In the genomic region with DNA sequence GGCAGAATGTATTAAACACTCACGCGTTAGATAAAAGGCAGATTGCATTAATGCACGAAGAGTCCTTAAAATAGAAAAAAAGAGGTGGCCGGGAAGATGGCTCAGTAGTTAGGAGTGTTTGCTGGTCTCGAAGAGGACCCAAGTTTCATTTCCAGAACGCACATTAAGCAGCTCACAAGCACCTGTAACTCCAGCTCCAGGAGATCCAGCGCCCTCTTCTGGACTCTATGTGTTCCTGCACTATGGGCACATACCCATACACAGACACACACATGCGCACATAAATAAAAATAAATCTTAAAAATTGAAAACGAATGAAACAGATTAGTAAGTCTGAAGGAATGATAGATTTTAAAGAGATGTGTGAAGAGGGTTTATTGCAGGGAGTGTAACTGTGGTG, we compare ENCODE assay signal across 26 mouse cellular contexts. TPM values are rescaled to one million over a fixed set of nuclear protein-coding genes. Genes with fewer than 3 reads are reported as not detected.
A peak's percentile ranks its signal among the peaks of the same experiment; 100 is the strongest.
DNase-seq lines count a peak whose midpoint lies in the region; ATAC-seq and TF ChIP-seq lines count a peak whose summit lies in the region.
"Had no signal": no experiment of that assay in that cellular context is flagged by ENCODE, and none has a peak within 500 bp of the region (broad histone marks: within the 10 kb centered on the region; RNA-seq: fewer than 3 reads in every experiment).

No protein-coding gene starts in this region.

- H3K9me3 ChIP-seq in forebrain, postnatal 0 days (ENCODE audit: low read length) = no peaks in the 10 kb centered on the region
- no peaks in the 10 kb centered on the region for H3K9me3 ChIP-seq in forebrain, embryonic 12.5 days
- no peaks in the 10 kb centered on the region for H3K9me3 ChIP-seq in liver, embryonic 14.5 days (ENCODE audit: control insufficient read depth, low read length)
- H3K9me3 ChIP-seq in liver, embryonic 11.5 days (ENCODE audit: control insufficient read depth, low read length) = no peaks in the 10 kb centered on the region
- no peaks in the 10 kb centered on the region for H3K9me3 ChIP-seq in E14TG2a.4 (ENCODE audit: low read length)
- no peaks in the 10 kb centered on the region for H3K9me3 ChIP-seq in stomach, postnatal 0 days (ENCODE audit: control insufficient read depth, low read length)
- H3K9me3 ChIP-seq: heart, embryonic 13.5 days; hindbrain, embryonic 15.5 days; neural tube, embryonic 12.5 days had no signal

- H3K4me2 ChIP-seq in forebrain, postnatal 0 days (ENCODE audit: low read depth) = no peak overlapping the region
- no peak overlapping the region for H3K4me2 ChIP-seq in forebrain, embryonic 12.5 days
- H3K4me2 ChIP-seq in liver, embryonic 14.5 days (ENCODE audit: low read depth) = no peak overlapping the region
- no peak overlapping the region for H3K4me2 ChIP-seq in liver, embryonic 11.5 days
- no peak overlapping the region for H3K4me2 ChIP-seq in stomach, postnatal 0 days (replicated peaks; ENCODE audit: low read depth)
- H3K4me2 ChIP-seq: hindbrain, embryonic 15.5 days; midbrain, embryonic 11.5 days; neural tube, embryonic 12.5 days had no signal

- no peak for ATAC-seq in forebrain, postnatal 0 days
- ATAC-seq in forebrain, embryonic 12.5 days (ENCODE audit: low FRiP score) = no peak
- ATAC-seq in liver, embryonic 14.5 days (ENCODE audit: insufficient read depth) = no peak
- no peak for ATAC-seq in liver, embryonic 11.5 days (replicated peaks; ENCODE audit: low FRiP score)
- no peak for ATAC-seq in stomach, postnatal 0 days (ENCODE audit: low FRiP score, low TSS enrichment)
- ATAC-seq: activated CD4-positive, CD25-positive, alpha-beta regulatory T cell, adult 4 months; forebrain, embryonic 14.5 days; midbrain, embryonic 16.5 days; Patski had no signal

- 0 out of 2 replicates have a peak, but pooled peaks cover 3% of the 10 kb centered on the region for H3K4me1 ChIP-seq in forebrain, postnatal 0 days (ENCODE audit: insufficient read depth)
- no peaks in the 10 kb centered on the region for H3K4me1 ChIP-seq in forebrain, embryonic 12.5 days
- no peaks in the 10 kb centered on the region for H3K4me1 ChIP-seq in liver, embryonic 14.5 days (replicated peaks; ENCODE audit: control insufficient read depth in 2 of 2, insufficient read depth in 2 of 2, low read length in 1 of 2)
- no peaks in the 10 kb centered on the region for H3K4me1 ChIP-seq in liver, embryonic 11.5 days (replicated peaks; ENCODE audit: control insufficient read depth, insufficient read depth, low read length)
- no peaks in the 10 kb centered on the region for H3K4me1 ChIP-seq in E14TG2a.4 (replicated peaks; ENCODE audit: low read depth, low read length)
- no peaks in the 10 kb centered on the region for H3K4me1 ChIP-seq in stomach, postnatal 0 days (replicated peaks; ENCODE audit: control insufficient read depth, insufficient read depth)
- H3K4me1 ChIP-seq: neural tube, embryonic 12.5 days had no signal

- WGBS in forebrain, postnatal 0 days = 94% methylated on average over 9 of the region's 9 CpGs
- WGBS in forebrain, embryonic 12.5 days = 96% methylated on average over 9 of the region's 9 CpGs
- 76% methylated on average over 9 of the region's 9 CpGs for WGBS in liver, embryonic 14.5 days (ENCODE audit: insufficient replicate concordance)
- 88% methylated on average over 9 of the region's 9 CpGs for WGBS in liver, embryonic 11.5 days
- WGBS in stomach, postnatal 0 days = 88% methylated on average over 9 of the region's 9 CpGs

- TF ChIP-seq CTCF in forebrain, postnatal 0 days (IDR thresholded peaks at IDR 0.05; ENCODE audit: low read depth) = peak; percentile 17; the same call in 1 of the 2 replicates
- 0 out of 2 replicates have a peak, but pooled peaks have one; percentile 11 for TF ChIP-seq CTCF in liver, embryonic 14.5 days (IDR thresholded peaks at IDR 0.05; ENCODE audit: low read depth)
- peak; percentile 51 for TF ChIP-seq CTCF in E14TG2a.4 (conservative IDR thresholded peaks at IDR 0.05; ENCODE audit: low read length)
- TF ChIP-seq CTCF in stomach, postnatal 0 days (IDR thresholded peaks at IDR 0.05; ENCODE audit: low read depth) = peak; percentile 29; the same call in 1 of the 2 replicates

- no peak overlapping the region for H3K9ac ChIP-seq in forebrain, postnatal 0 days
- no peak overlapping the region for H3K9ac ChIP-seq in forebrain, embryonic 12.5 days
- no peak overlapping the region for H3K9ac ChIP-seq in liver, embryonic 14.5 days (replicated peaks)
- no peak overlapping the region for H3K9ac ChIP-seq in liver, embryonic 11.5 days (ENCODE audit: low read depth, low read length)
- H3K9ac ChIP-seq in stomach, postnatal 0 days (ENCODE audit: low read length) = no peak overlapping the region
- H3K9ac ChIP-seq: heart, embryonic 13.5 days; hindbrain, embryonic 15.5 days; neural tube, embryonic 12.5 days had no signal

- H3K27me3 ChIP-seq in forebrain, postnatal 0 days (ENCODE audit: insufficient read depth, low read length) = no peaks in the 10 kb centered on the region
- no peaks in the 10 kb centered on the region for H3K27me3 ChIP-seq in forebrain, embryonic 12.5 days
- H3K27me3 ChIP-seq in liver, embryonic 14.5 days (ENCODE audit: control insufficient read depth, insufficient read depth, low read length) = no peaks in the 10 kb centered on the region
- no peaks in the 10 kb centered on the region for H3K27me3 ChIP-seq in liver, embryonic 11.5 days (replicated peaks; ENCODE audit: control insufficient read depth, insufficient read depth, low read length)
- peaks cover 3% of the 10 kb centered on the region; the same call in 1 of the 2 replicates for H3K27me3 ChIP-seq in E14TG2a.4 (ENCODE audit: insufficient read depth, low read length)
- no peaks in the 10 kb centered on the region for H3K27me3 ChIP-seq in stomach, postnatal 0 days (ENCODE audit: control insufficient read depth, insufficient read depth, low read length)
- H3K27me3 ChIP-seq: CH12.LX; hindbrain, embryonic 15.5 days; neural tube, embryonic 12.5 days; Patski had no signal

- TF ChIP-seq EP300 in liver, embryonic 14.5 days (IDR thresholded peaks at IDR 0.05; ENCODE audit: low read depth) = no peak
- TF ChIP-seq EP300 in stomach, postnatal 0 days (optimal IDR thresholded peaks at IDR 0.05) = no peak

- H3K36me3 ChIP-seq in forebrain, postnatal 0 days (ENCODE audit: insufficient read depth) = no peaks in the 10 kb centered on the region
- no peaks in the 10 kb centered on the region for H3K36me3 ChIP-seq in forebrain, embryonic 12.5 days (replicated peaks)
- no peaks in the 10 kb centered on the region for H3K36me3 ChIP-seq in liver, embryonic 14.5 days (replicated peaks; ENCODE audit: control insufficient read depth, insufficient read depth, low read depth)
- no peaks in the 10 kb centered on the region for H3K36me3 ChIP-seq in liver, embryonic 11.5 days (ENCODE audit: control insufficient read depth, insufficient read depth, low read length)
- no peaks in the 10 kb centered on the region for H3K36me3 ChIP-seq in E14TG2a.4 (ENCODE audit: insufficient read depth, low read length)
- H3K36me3 ChIP-seq in stomach, postnatal 0 days (ENCODE audit: control insufficient read depth, insufficient read depth, low read length) = no peaks in the 10 kb centered on the region
- H3K36me3 ChIP-seq: heart, embryonic 13.5 days; hindbrain, embryonic 15.5 days; neural tube, embryonic 12.5 days had no signal

- DNase-seq in forebrain, postnatal 0 days = no peak
- DNase-seq in liver, embryonic 14.5 days (ENCODE audit: low read depth in 3 of 3, low spot score in 3 of 3) = no peak
- no peak for DNase-seq in liver, embryonic 11.5 days (ENCODE audit: low spot score)
- no peak for DNase-seq in stomach, postnatal 0 days (ENCODE audit: low spot score)
- DNase-seq in cerebellum, postnatal 25 days = no peak
- DNase-seq: gastrocnemius, postnatal 36 days; right cerebral cortex, adult 18-20 months; right cerebral cortex, postnatal 4 days had no signal

- H3K4me3 ChIP-seq in forebrain, postnatal 0 days (ENCODE audit: low read depth, low read length) = no peak overlapping the region
- no peak overlapping the region for H3K4me3 ChIP-seq in forebrain, embryonic 12.5 days (replicated peaks)
- H3K4me3 ChIP-seq in liver, embryonic 14.5 days (ENCODE audit: insufficient read depth in 1 of 2, low read depth in 2 of 2, low read length in 2 of 2) = no peak overlapping the region
- no peak overlapping the region for H3K4me3 ChIP-seq in liver, embryonic 11.5 days (ENCODE audit: low read depth, low read length)
- H3K4me3 ChIP-seq in E14TG2a.4 (replicated peaks; ENCODE audit: low read length) = no peak overlapping the region
- H3K4me3 ChIP-seq in stomach, postnatal 0 days (ENCODE audit: low read depth, low read length) = no peak overlapping the region
- H3K4me3 ChIP-seq: heart, adult 2 months; heart, embryonic 13.5 days; hindbrain, embryonic 15.5 days; myocyte; neural tube, embryonic 12.5 days had no signal

- no peak overlapping the region for H3K27ac ChIP-seq in forebrain, postnatal 0 days (ENCODE audit: low read depth, low read length)
- no peak overlapping the region for H3K27ac ChIP-seq in forebrain, embryonic 12.5 days
- no peak overlapping the region for H3K27ac ChIP-seq in liver, embryonic 14.5 days
- no peak overlapping the region for H3K27ac ChIP-seq in liver, embryonic 11.5 days (ENCODE audit: low read depth, low read length)
- H3K27ac ChIP-seq in stomach, postnatal 0 days (replicated peaks) = no peak overlapping the region
- H3K27ac ChIP-seq: heart, adult 2 months; heart, embryonic 13.5 days; hindbrain, embryonic 15.5 days; neural tube, embryonic 12.5 days had no signal

RNA-seq across cellular contexts. Expression of a gene that starts 29.6 kb away (rescaled TPM):
- total RNA-seq in forebrain, postnatal 0 days (2014; rRNA removed) = 1.6 TPM in 1 of 2 replicates, not detected in the other
- 0.15 and 0.23 TPM in 2 replicates for polyA plus RNA-seq in forebrain, postnatal 0 days (2015; fragmentation: Nextera tagmentation; extraction: Ambion mirVana)
- not detected in 2 replicates for polyA plus RNA-seq in forebrain, embryonic 12.5 days (2016; fragmentation: Nextera tagmentation; extraction: Ambion mirVana)
- 0.02 TPM in 1 of 2 replicates, not detected in the other for polyA plus RNA-seq in liver, embryonic 14.5 days (2012; rRNA removed)
- polyA plus RNA-seq in liver, embryonic 14.5 days (2014; fragmentation: Nextera tagmentation; extraction: Ambion mirVana) = not detected in 2 replicates
- polyA plus RNA-seq in liver, embryonic 11.5 days (2014; fragmentation: Nextera tagmentation; extraction: Ambion mirVana) = not detected in 2 replicates
- 0.38 and 0.51 TPM in 2 replicates for polyA plus RNA-seq in stomach, postnatal 0 days (2015; fragmentation: Nextera tagmentation; extraction: Ambion mirVana)
- total RNA-seq: CH12.LX; gastrocnemius, adult 18-20 months; gastrocnemius, postnatal 36 days; megakaryocyte progenitor cell, adult 5-6 weeks; MEL had no signal
- polyA plus RNA-seq: activated CD4-positive, CD25-positive, alpha-beta regulatory T cell, adult 4 months; forebrain, embryonic 14.5 days; intestine, embryonic 14.5 days; liver, adult 2 months; midbrain, embryonic 11.5 days; neural tube, embryonic 12.5 days had no signal
